Mouse (Mus musculus) G1E (cell line): ENCODE measurements at regions not wholly inside any gene's neighbourhood (a gene's known extent, or its start where the extent isn't known, plus 50 kb on each side); places are given as distances from the start of the nearest gene placed in this dataset.

Experiments used
- CTCF ChIP-seq: IDR thresholded peaks from 2 replicates; pipeline ENCODE4 v1.5.1; 2012; ENCODE audit warnings: low read depth, low read length, inconsistent platforms, mixed read lengths
- GATA1 ChIP-seq: IDR thresholded peaks from 2 replicates; pipeline ENCODE4 v1.6.1; 2012; ENCODE audit warnings: borderline replicate concordance, low read length, inconsistent platforms, mixed read lengths
- GATA2 ChIP-seq: IDR thresholded peaks from 2 replicates; pipeline ENCODE4 v1.6.1; 2012; ENCODE audit warnings: low read depth, low read length, inconsistent platforms, borderline replicate concordance
- POLR2AphosphoS5 ChIP-seq: IDR thresholded peaks from 2 replicates; pipeline ENCODE4 v1.6.1; 2012; ENCODE audit warnings: low read depth, low read length, inconsistent platforms; ENCODE audit not compliant: insufficient replicate concordance

DNA sequence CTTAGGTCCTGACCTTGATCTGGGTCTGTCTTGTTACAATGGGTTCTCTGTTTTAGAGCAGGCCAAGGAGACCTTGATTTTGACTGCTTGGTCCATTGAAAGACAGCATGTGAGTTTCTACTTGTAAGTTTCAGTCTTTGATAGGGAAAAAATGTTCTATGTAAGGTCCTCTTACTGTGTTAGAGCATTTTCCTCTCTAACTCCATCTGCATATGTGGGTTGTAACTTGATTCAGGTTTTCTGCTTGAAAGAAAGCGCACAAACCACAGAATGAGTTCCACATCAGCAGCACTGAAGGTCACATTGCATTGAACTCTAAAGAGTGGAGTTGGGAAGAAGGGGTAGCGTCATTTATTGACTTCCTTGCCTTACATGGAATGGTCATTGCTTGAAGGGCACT is 502.2 kb downstream of the Col12a1 start:
- TF ChIP-seq CTCF: no peak
- no peak for TF ChIP-seq GATA2
- no peak for TF ChIP-seq POLR2AphosphoS5
- no peak for TF ChIP-seq GATA1
